Mouse (Mus musculus) heart, adult 11 months (tissue): ENCODE data around the gene Tnfsf4.

Source experiments
- DNase-seq: peaks from one replicate; pipeline ENCODE4 v3.0.0; 2022

Gene Tnfsf4

DNA sequence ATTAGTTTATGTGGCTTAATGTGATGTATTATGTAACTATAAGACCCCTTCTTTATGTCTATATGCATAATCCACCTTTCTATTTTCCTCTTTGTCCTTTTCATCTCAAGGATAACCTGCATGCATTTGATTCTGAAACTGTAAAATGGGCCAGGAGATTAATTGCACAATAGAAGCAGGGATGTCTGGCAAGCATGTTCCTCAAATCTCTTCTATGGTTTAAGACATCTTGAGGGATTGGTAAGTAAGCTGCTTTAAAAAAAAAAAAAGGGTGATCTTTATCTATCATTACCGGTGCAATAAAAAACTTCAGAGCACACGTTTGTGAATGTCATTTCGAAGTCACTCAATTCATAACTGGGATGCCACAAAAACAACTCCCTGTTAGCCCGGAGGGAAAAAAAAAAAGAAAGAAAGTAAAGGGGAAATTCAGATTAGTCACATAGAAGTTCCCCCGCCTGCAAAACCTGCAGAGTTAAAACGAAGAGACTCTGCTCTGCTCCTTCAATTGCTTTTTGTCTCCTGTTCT is at the start of gene Tnfsf4:
Tnfsf4 (plus strand) TSS at position 479 of the 529 bp plus-strand sequence.
- no peak for DNase-seq

DNA sequence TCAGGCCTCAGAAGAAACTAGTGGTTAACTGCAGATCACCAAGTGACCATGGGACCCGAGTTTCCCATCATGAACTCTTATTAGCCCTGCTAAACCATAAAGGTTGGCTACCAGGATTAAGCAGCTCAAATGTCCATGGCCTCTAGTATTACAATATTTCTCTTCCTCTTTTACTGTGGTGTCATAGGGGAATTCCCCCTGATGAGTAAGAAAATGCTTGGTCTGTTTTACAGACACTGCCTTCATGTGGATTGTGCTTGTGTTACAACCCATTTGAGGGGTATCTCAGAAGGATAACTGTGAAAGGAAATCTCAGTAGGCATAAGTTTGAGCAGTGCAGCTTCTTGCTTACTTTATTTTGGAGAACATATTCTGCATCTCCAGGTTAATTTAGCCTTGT is 44.2 kb upstream of the Tnfsf4 start:
- no peak for DNase-seq

DNA sequence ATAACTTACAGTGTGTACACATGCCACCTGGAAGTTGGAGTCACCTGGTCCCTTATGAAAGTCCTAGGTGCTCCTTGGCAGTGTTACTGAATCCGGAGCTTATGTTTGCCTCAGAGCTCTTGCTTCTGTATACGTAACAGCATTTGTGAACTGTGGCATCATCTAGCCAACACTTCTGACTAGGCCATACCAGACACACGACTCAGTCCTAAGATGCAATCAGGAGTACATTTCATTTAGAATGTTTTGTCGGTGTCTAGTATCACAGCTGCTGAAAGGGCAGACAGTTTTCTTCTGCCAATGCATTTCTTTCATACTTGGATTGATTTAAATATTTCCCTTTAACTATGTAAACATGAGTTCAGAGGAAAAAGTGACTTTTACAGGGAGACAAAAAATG is 30.2 kb upstream of the Tnfsf4 start:
- DNase-seq, result no peak

DNA sequence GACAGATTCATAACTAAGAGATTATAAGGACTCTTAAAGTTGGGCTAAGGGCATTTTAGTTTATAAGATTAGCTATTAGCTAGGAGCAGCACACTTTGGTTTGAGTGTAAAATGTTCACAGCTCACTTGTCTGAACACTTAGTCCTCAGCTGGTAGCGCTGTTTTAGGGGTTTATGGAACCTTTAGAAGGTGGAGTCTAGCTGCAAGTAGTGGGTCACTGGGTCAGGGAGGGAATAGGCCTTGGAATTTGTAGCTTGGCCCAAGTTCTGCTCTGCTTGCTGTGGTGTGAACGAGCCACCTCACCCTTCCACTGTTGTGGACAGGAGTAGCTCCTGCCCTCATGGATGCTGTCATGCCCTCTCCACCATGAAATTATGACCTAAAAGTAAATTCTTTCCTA is 23.3 kb upstream of the Tnfsf4 start:
- DNase-seq, result no peak

DNA sequence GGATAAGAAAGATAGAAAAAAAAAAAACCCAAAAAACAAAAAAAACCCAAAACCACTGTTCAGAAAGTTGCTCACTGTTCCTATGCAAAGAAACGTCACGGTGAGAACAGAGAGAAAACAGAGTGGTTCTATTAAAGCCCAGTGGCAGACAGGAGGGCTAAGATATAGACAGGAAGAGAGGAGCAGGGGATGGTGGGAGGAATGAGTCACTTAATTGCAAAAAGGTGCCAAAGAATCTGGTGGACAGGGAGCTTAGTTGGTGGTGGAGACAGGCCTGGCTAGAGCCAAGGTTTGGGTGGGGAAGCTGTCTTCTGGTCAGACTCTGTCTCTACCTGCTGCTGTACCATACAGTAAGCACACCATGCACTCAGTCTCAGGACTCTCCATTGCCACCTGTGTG is 19.3 kb upstream of the Tnfsf4 start:
- no peak for DNase-seq

DNA sequence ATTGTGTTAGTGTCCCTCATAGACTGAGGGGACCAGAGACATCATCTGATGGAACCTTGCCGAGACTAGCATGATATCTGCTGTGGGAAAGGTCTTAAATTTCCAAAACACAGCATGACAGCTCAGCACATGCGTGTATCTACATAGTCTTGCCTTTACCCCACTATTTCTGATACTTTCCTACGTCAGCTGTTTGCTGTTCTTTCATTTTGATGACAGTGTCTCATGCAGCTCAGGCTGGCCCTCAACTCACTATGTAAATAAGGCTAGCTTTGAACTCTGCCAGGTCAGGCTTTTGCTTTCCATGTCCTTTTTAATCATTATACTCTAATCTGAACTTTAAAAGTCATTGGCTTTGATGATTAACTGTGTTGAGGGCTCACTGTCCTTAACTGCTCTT is 16.6 kb upstream of the Tnfsf4 start:
- no peak for DNase-seq

DNA sequence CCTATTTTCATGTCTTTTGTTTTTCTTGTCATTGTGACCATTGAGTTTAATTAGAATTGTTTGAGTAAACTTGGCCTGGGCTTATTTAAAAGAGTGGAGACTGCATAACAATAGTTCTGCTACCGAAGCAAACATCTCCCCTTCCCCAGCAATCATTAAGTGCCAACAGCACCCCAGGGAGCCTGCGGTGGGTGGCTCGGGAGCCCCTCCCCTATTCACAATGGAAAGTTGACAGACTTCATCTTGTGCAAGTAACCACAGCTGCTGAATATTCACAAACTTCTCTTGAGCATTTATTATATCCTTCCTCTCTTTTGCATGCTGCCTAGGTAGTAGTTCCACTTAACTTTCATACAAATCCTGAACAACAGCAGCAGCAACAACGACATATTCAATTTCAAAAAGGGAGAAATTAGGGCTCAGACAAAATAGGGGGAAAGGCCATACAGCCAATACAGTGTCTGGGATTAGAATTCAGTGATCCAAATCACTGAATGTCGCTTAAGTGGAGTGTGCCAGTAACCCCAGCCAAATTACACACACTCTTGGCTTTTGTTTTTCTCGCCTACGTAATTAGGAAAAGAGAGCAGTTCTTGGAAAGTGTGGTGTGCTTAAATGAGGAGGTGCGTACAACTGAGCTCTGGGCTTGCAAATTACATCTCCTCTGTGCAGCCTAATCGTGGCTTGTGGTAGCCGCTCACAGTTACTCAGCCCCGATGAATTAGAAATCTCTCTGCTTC is 15.4 kb upstream of the Tnfsf4 start:
- DNase-seq, result no peak

DNA sequence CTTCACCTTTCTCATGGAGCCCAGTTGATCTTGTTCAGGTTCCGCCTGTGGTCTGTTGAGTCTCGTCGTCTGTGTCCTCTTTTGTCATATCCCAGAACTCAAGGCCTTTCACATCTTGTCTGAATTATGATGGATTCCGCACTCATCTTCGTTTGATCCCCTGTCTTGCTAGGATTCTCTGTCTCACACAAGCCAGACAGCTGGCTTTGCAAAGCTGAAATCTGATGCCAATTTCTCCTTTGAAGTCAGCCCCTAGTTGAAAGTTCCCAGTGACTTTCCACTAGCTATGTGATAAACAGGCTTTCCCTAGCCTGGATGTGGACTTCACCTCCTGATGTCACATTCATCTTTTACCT is 14.8 kb upstream of the Tnfsf4 start:
- DNase-seq, result no peak

DNA sequence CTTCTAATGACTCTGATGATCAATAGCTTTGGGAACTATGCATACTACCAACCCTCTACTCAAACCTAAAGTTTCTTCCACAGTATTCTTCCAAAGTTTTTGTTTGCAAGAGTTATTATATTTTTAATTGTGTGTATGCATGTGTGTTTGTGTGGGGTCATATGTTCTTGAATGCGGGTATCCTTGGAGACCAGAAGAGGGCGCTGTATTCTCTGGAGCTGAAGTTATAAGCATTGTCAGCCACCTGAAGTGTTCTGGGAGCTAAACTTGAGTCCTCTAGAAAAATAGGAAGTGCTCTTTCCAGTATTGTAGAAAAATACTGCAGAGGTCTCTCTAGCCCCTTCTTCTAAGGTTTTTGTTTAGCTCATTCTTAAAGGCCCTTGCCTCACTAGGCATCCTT is 5.1 kb upstream of the Tnfsf4 start:
- peak; percentile 15 for DNase-seq

DNA sequence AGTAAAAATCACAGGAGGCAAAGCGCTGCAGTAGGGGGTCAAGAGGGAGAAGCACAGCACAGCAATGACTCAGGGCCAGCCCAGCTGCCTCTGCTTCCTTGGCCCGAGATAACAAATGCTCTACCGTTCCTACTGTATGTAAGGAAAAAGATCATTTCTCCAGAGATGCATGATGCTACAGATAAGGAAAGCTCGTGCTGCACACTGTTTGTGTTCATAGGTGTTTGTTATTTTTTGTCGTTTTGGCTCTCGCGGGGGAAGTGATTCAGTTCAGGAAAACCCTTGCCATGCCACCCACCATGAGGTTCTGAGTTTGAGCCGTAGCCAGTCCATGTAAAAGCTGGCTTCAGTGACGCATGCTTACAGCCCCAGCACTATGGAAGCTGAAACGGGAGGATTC is 2.3 kb upstream of the Tnfsf4 start:
- DNase-seq, result peak; percentile 61

DNA sequence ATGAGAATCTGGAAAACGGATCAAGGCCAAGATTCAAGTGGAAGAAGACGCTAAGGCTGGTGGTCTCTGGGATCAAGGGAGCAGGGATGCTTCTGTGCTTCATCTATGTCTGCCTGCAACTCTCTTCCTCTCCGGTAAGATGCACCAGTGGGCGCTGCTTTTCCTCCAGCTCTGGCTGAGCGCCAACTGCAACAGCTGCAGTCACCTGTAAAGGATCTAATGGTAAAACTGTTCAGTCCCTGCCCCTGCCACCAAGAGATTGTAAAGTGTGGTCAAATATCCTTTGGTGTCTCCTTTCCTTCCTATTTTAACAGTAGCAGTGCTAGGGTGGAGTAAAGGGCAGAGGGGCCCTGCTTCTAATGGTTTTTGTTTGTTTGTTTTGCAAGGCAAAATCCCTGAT is 401 bp downstream of the Tnfsf4 start:
- peak; percentile 83 for DNase-seq

DNA sequence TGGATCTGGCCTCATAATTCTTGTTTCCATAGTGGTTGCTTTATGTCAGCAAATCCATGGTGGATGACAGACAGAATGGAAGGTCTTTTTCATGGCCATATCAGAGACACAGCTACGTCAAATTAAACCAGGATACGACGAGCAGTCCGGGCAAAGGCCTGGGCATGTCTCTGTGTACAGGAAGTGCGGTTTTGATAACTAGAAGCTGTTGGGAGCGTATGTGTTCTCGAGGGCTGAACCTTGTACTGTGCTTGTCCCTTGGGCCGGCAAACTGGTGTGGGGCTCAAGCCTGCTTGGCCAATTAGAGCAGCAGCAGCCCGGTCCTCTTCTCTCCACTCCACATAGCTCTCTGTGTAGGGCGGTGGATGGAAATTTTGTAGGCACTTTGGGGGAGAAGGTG is 1.1 kb downstream of the Tnfsf4 start:
- peak; percentile 83 for DNase-seq

DNA sequence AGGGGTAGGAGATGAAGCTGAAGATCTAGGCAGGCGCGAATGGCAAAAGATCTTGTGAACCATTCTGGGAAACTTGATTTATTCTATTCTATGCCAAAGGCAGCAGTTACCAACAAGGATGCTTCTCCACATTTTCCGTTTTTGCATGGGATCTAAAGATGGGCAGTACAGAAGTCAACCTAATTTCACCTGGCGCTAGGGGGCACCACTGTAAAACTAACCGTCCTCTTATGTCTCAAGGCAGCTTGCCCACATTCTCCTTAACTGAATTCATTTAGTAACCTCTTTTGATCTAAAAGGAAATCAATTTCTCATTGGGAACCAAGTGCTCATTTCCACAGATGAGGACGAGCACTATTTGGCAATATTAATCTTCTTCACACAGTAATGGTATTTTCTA is 4.9 kb downstream of the Tnfsf4 start:
- peak; percentile 91 for DNase-seq

DNA sequence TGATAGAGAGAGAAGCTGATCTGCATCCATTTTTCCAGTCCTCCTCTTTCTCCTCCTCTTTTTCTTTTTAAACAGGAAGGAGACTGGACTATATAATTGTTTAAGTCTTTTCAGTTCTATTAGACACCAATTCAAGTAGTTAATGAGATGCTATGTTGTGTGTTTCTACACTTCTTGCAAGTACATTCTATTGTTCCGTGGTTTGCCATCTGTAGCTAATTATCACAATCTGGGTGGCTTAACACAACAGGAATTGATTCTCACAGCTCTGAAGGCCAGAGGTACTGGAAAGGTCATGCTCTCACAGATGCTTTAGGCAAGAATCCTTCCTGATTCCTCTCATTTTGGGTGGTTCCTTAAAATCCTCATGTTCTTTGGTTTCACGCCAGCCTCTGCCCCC is 7.9 kb downstream of the Tnfsf4 start:
- DNase-seq, result no peak

DNA sequence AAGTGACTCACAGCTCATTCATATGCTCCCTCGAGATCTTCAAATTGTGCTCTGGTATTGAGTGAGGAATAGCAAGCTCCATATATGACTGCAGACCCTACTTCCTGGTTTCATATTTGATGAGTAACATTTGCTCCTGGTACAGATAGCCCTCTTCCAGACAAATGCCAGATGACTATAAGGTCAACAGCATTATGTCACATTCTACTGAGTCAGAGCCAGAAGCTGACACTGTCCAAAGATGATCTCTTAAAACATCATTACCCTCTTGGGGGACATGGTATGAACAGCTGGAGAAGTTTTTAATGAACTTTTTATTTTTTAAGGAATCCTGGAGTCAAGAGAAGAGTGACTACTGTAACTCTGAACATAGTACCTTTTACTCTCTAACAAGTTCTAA is 11.3 kb downstream of the Tnfsf4 start:
- peak; percentile 66 for DNase-seq

DNA sequence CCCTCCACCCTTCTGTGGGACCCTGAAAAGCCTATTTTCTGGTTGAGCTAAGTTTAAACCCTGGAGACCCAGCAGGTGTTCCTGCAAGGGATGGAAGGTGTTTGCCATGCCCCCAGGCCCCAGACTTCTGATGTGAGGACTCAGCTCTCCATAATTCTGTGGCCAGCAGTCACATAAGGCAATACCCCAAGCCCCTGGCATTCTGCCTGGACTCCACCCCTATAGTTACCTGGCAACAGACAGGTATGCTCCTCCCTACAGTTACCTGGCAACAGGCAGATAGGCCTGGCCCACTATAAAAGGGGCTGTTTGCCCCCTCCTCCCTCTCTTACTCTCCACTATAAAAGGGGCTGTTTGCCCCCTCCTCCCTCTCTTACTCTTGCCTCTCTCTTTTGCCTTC is 24.7 kb downstream of the Tnfsf4 start:
- DNase-seq, result peak; percentile 70

DNA sequence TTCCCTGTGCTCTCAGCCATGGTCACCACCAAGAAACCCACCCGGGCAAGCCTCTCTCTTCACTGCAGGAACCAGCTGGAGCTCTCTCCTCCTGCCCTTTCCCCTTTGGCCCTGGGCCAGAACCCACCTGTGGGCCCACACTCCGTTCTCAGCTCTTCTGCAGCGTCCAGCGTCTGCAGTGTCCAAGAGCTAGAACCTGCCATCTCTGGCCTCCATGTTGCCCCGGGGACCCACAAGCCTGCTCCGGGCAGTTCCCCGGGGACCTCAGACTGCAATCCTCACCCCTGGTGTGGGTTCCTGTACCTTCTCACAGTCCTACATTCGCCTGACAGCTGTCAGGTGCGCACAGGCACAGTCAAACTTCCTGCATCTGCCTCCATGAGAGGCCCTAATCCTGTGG is 25.4 kb downstream of the Tnfsf4 start:
- DNase-seq, result peak; percentile 83

DNA sequence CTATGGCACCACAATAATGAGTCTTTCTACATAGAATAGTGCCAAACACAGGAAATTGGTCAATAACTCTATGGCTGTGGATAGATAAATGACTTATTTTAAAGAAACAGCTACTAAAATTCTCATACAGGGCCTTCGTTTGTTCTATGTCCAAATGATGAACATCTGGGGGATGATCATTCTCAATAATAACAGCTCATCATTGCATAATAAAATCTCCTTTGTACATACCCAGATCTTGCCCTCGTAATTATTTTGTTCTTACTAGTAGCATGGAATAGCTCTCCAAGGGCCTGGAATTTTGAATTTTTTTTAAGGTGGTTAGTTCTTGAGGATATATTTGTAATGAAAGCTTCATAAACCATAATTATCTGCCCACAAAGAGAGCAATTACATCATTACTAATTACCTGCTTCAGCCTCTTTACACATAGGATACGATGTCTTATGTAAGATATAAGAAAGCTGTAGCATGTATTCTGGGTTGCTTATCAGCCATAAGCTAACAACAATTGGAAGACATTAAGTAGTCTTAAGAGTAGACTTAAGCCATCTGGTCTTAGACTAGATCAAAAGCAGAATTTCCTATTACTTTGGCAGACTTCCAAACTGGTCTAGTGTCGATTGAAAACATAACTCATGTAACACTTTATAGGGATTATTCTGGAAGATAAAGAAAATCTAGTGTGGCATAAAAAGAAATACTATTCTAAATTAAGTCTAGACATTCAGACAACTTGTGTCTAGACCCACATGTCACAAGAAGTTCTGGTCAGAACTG is 31.3 kb downstream of the Tnfsf4 start:
- no peak for DNase-seq

DNA sequence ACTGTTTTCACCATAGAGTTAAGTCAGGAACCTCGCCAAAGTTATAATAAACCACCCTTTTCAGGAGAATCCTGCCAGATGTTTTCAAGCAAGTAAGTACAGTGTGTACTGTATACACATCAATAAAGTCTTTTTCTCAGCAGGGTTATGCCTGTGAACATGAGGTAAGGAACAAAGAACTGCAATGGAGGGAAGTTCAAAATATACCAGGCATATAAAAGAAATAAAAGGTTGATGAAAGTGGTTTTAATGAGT is 31.8 kb downstream of the Tnfsf4 start:
- no peak for DNase-seq

DNA sequence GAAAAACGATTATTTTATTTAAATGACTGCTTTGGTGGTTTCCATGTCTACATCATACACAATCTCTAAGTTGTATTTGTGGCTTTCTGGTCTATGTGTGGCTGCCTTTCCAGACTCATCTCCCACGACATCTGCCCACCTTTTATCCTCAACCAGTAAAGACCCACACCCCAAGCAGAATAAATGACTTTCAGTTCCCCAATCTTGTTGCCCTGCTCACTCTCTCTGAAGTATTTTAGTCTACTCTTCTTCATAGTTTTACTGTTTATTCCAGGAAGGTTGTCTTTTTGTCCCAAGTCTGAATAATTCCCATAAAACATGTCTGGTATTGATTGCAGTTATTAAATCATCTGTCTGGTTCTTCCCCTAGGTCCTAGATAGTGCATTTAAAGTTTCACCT is 40.6 kb downstream of the Tnfsf4 start:
- DNase-seq, result no peak

DNA sequence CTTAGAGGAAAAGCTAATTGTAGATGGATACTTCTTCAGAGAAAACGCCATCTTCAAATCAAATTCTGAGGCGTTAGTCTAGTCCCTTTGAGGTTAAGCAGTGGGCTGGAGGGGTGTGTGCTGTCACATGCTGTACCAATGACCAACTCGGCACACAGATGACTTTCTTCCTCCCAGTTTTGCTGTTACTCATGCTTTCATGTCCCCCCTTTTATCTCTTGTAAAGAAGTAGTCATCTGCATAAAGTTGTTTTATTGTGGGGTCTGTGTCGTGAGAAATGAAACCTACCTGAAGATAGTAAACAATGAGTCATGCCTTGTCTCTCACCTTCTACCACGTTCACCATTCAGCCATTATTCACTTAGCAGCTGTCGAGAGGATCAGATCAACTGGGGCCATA is 41.3 kb downstream of the Tnfsf4 start:
- no peak for DNase-seq

DNA sequence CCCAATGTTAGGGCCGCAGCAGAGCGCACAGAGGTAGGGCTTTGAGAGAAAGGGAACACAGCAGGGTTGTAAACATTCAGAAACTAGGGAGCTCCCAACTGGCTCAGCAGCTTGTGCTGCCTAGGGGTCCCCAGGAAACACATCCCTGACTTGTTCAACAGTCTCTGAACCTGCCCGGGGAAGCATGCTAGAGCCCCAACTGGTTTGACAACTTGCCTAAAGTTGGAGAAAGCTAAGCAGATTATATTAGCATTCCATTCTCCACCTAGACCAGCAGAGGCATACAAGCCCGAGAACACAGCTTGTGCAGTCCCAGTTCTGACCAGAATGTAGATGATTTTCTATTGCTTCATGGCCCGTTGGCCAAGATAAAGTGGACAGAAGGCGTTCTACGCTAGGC is 49.6 kb downstream of the Tnfsf4 start:
- no peak for DNase-seq

DNA sequence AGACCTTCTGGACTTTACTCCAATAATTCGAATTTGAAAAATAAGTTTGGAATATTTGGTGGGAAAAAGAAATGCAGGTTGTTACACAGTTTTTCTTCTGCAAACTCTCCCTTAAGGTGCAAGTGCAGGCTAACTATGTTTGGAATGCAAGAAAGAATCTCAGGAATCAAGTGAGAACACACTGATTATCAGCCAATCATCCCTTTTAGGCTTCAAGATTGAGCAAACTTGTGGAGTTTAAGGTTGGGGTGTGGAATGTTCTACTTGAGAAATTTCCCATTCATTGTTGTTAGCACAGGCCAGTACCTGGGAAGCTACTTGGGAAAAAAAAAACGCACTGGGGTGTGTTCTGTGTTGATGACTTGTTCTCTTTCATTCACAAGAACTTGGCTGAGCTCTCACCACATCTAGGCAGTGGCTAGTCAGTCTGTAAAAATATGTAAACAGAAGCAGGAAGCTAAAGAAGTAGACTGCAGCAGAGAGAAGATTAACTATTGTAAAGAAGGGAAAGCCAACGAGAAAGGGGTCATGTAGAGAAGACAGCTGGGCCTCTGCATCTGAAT is 56.6 kb downstream of the Tnfsf4 start:
- peak; percentile 36 for DNase-seq

DNA sequence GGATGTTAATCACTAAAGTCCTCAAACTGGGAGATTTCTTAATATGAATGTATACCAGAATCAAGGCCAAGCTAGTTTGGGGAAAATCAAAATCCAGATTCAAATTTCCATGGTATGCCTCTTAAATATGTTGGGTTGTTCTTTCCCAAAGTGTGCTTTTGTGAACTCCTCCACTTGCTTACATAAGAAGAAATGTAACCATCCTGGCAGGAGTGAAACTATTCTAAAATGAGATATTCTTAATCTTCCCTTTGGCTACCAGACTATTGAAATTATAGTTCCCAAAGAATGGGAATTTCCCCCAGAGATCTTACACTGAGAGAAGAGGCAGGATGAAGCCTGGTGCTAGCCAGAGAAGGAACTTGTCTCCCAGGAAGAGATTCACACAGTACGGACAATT is 57.0 kb downstream of the Tnfsf4 start:
- no peak for DNase-seq
